Mouse (Mus musculus): ENCODE data around the gene Dmrtb1. TPM values are rescaled to one million over a fixed set of nuclear protein-coding genes. Genes with fewer than 3 reads are reported as not detected.

Dmrtb1 gene
- total and polyA plus RNA-seq, 3 experiments = not detected

DNA sequence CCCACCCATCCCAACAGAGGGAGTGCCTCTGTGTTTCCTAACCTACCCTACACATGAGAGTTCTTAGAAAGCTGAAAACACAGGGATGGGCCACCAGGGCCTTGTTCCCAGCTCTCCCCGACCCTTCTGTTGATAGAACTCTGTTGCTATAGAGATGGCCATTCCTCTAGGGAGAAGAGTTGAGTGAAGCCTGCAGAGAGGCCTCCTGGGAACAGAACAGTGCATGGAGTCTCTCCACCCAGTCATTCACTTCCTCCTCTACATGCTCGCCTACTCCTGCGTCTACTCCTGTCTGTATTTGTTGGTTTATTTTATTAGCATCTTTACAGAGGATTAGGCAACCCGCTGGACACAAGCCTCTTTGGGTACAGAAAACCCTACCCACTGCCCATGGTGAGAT lies 22.9 kb upstream of the Dmrtb1 start:
- no peaks in the 10 kb centered on the region for H3K36me3 ChIP-seq (ENCODE audit: control insufficient read depth in 1 of 2, insufficient read depth in 2 of 2, low read length in 2 of 2)
- peaks cover 0 to 7% of the 10 kb centered on the region in 2 experiments; a peak in 2 of 4 replicates for H3K27me3 ChIP-seq (ENCODE audit: control insufficient read depth in 1 of 2, insufficient read depth in 2 of 2, low read length in 2 of 2)
- no peaks in the 10 kb centered on the region for H3K9me3 ChIP-seq (replicated peaks; ENCODE audit: insufficient read depth, low read length)
- TF ChIP-seq MAX (IDR thresholded peaks at IDR 0.05; ENCODE audit: low read length) (no peak), NELFE (IDR thresholded peaks at IDR 0.05; ENCODE audit: low read depth, low read length) (no peak), POLR2A (IDR thresholded peaks at IDR 0.05; ENCODE audit: control insufficient read depth in 1 of 2, insufficient read depth in 1 of 2, low read depth in 1 of 2, low read length in 2 of 2, poor library complexity in 1 of 2) (no peak), MAZ (IDR thresholded peaks at IDR 0.05; ENCODE audit: low read depth, low read length) (no peak)
- H3K9ac ChIP-seq (ENCODE audit: control insufficient read depth, low read depth, low read length, poor library complexity, severe bottlenecking) = no peak overlapping the region
- H3K27ac ChIP-seq (ENCODE audit: control insufficient read depth, low read depth, low read length) = no peak overlapping the region
- DNase-seq (ENCODE audit: low read depth, low spot score) = no peak
- no peaks in the 10 kb centered on the region for H3K4me1 ChIP-seq (ENCODE audit: control insufficient read depth in 1 of 2, insufficient read depth in 2 of 2, low read length in 2 of 2)
- H3K79me2 ChIP-seq (ENCODE audit: control insufficient read depth, insufficient read depth, low read length, poor library complexity) = no peaks in the 10 kb centered on the region
- H3K4me3 ChIP-seq (ENCODE audit: control insufficient read depth in 1 of 2, insufficient read depth in 1 of 2, low read depth in 2 of 2, low read length in 2 of 2) = no peak overlapping the region

GRCm38 (mm10) chr4:107704185-107704584 lies 20.2 kb upstream of the Dmrtb1 start:
- Histone ChIP-seq H3K27me3 (ENCODE audit: control insufficient read depth in 1 of 2, insufficient read depth in 2 of 2, low read length in 2 of 2) (no peaks in the 10 kb centered on the region; a peak in 1 of 4 replicates), H3K27ac (ENCODE audit: control insufficient read depth, low read depth, low read length) (no peak overlapping the region), H3K9ac (ENCODE audit: control insufficient read depth, low read depth, low read length, poor library complexity, severe bottlenecking) (no peak overlapping the region), H3K4me3 (ENCODE audit: control insufficient read depth in 1 of 2, insufficient read depth in 1 of 2, low read depth in 2 of 2, low read length in 2 of 2) (no peak overlapping the region), H3K79me2 (ENCODE audit: control insufficient read depth, insufficient read depth, low read length, poor library complexity) (no peaks in the 10 kb centered on the region), H3K4me1 (ENCODE audit: control insufficient read depth in 1 of 2, insufficient read depth in 2 of 2, low read length in 2 of 2) (no peaks in the 10 kb centered on the region), H3K9me3 (replicated peaks; ENCODE audit: insufficient read depth, low read length) (no peaks in the 10 kb centered on the region), H3K36me3 (ENCODE audit: control insufficient read depth in 1 of 2, insufficient read depth in 2 of 2, low read length in 2 of 2) (no peaks in the 10 kb centered on the region)
- peak; percentile 67 for DNase-seq (ENCODE audit: low read depth, low spot score)
- TF ChIP-seq ELF1 (IDR thresholded peaks at IDR 0.05; ENCODE audit: low read depth, low read length) = no peak
- peak; percentile 65 to 87 (median 66) for TF ChIP-seq CTCF (IDR thresholded peaks at IDR 0.05 in 2 of 3, conservative IDR thresholded peaks at IDR 0.05 in 1 of 3; ENCODE audit: control insufficient read depth in 1 of 3, insufficient read depth in 1 of 3, low read depth in 2 of 3, low read length in 3 of 3, poor library complexity in 1 of 3, severe bottlenecking in 1 of 3)
- no peak for TF ChIP-seq MYC (IDR thresholded peaks at IDR 0.05; ENCODE audit: low read depth, low read length)
- peak; percentile 44 for TF ChIP-seq RAD21 (IDR thresholded peaks at IDR 0.05; ENCODE audit: low read depth, low read length)
- peak; percentile 45 for TF ChIP-seq SMC3 (IDR thresholded peaks at IDR 0.05; ENCODE audit: low read depth, low read length)
- TF ChIP-seq NRF1 (IDR thresholded peaks at IDR 0.05; ENCODE audit: insufficient read depth, low read depth, low read length, poor library complexity, severe bottlenecking) = no peak
- no peak for TF ChIP-seq USF1 (IDR thresholded peaks at IDR 0.05; ENCODE audit: low read depth, low read length)
- TF ChIP-seq SIN3A (IDR thresholded peaks at IDR 0.05; ENCODE audit: low read length) = no peak

- H3K27me3 ChIP-seq (ENCODE audit: control insufficient read depth in 1 of 2, insufficient read depth in 2 of 2, low read length in 2 of 2) = no peaks in the 10 kb centered on the region; a peak in 1 of 4 replicates
- H3K36me3 ChIP-seq (ENCODE audit: control insufficient read depth in 1 of 2, insufficient read depth in 2 of 2, low read length in 2 of 2) = no peaks in the 10 kb centered on the region
- no peaks in the 10 kb centered on the region for H3K4me1 ChIP-seq (ENCODE audit: control insufficient read depth in 1 of 2, insufficient read depth in 2 of 2, low read length in 2 of 2)
- DNase-seq (ENCODE audit: low read depth, low spot score) = no peak
- no peaks in the 10 kb centered on the region for H3K79me2 ChIP-seq (ENCODE audit: control insufficient read depth, insufficient read depth, low read length, poor library complexity)
- H3K9me3 ChIP-seq (replicated peaks; ENCODE audit: insufficient read depth, low read length) = no peaks in the 10 kb centered on the region
- no peak for TF ChIP-seq MAZ (IDR thresholded peaks at IDR 0.05; ENCODE audit: low read depth, low read length)
- no peak for TF ChIP-seq TCF12 (IDR thresholded peaks at IDR 0.05; ENCODE audit: low read depth, low read length)
- TF ChIP-seq TBP (IDR thresholded peaks at IDR 0.05; ENCODE audit: low read depth, low read length) = no peak
- H3K4me3 ChIP-seq (ENCODE audit: control insufficient read depth in 1 of 2, insufficient read depth in 1 of 2, low read depth in 2 of 2, low read length in 2 of 2) = no peak overlapping the region
- no peak overlapping the region for H3K9ac ChIP-seq (ENCODE audit: control insufficient read depth, low read depth, low read length, poor library complexity, severe bottlenecking)
- H3K27ac ChIP-seq (ENCODE audit: control insufficient read depth, low read depth, low read length) = no peak overlapping the region
These were observed 17.6 kb upstream of the Dmrtb1 start for GRCm38 (mm10) chr4:107701679-107702078.
